Mouse (Mus musculus): ENCODE data around the gene Clrn2. TPM values are rescaled to one million over a fixed set of nuclear protein-coding genes. Genes with fewer than 3 reads are reported as not detected.
A peak's percentile ranks its signal among the peaks of the same experiment; 100 is the strongest.

Clrn2 gene
- polyA plus RNA-seq, 1 experiment from 2014 or later: not detected

DNA sequence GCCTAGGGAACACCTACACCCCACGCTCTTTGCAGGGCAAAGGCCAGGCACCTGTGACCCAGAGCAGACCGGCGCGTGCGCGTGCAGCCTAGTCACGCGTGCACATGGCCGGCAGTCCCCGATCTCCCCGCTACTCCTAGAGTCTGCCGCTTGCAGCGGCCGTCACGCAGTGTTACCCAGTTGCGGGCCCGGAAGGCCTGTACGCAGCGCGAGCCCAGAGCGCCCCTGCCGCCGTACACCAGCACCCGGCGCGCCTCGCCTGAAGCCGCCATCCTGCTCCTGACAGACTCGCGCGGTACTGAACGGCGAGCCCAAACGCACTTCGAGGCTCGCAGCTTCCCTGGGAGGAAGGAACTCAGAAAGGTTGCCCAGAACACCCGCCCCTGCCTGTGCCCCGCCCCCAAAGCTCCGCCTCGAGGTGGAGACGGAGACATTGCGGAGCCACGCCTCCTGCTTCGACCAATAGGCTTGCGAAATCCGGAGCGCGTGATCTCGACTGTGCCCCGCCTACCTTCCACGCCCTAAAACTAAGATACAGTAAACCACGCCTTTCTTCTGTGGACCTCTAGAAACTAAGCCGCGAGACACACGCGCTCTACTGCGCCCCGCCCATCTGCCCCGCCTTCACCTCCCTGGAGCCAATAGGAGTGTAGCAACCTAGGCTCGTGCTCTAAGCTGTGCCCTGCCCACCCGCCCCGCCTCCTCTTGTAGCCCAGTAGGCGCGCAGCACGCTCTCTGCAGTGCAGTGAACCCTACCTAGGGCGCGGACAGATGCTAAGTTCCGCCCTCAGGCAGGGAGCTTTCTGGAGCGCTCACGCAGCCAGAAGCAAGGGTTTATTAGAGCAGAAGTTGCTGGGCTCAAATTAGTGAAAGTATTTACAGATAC, 3.5 kb upstream of the Clrn2 start, which contains the start of gene Qdpr:
TSS of gene Qdpr (minus strand) at position 406 of the 886 bp plus-strand sequence.
- Histone ChIP-seq H3K27ac (peak within 1 kb of the TSS; percentile 90), H3K36me3 (ENCODE audit: insufficient read depth, low read length) (no peaks in the 10 kb centered on the region), H3K9me3 (replicated peaks; ENCODE audit: low read length) (no peaks in the 10 kb centered on the region), H3K4me1 (replicated peaks; ENCODE audit: insufficient read depth, low read length) (peaks cover 10% of the 10 kb centered on the region; the same call in 1 of the 2 replicates), H3K4me2 (ENCODE audit: low read length) (peak within 1 kb of the TSS; percentile 78), H3K9ac (ENCODE audit: low read depth, low read length) (peak within 1 kb of the TSS; percentile 77), H3K27me3 (ENCODE audit: insufficient read depth, low read length) (no peaks in the 10 kb centered on the region), H3K4me3 (replicated peaks; ENCODE audit: low read depth, low read length) (peak within 1 kb of the TSS; percentile 65)
- under 1% methylated on average over 70 of the region's 70 CpGs for WGBS
- TF ChIP-seq CTCF (IDR thresholded peaks at IDR 0.05; ENCODE audit: low read depth): peak; percentile 22; the same call in 1 of the 2 replicates
- peak; percentile 100 for DNase-seq (ENCODE audit: low spot score)
- peak; percentile 99 for ATAC-seq (replicated peaks; ENCODE audit: low FRiP score, low read depth)

DNA sequence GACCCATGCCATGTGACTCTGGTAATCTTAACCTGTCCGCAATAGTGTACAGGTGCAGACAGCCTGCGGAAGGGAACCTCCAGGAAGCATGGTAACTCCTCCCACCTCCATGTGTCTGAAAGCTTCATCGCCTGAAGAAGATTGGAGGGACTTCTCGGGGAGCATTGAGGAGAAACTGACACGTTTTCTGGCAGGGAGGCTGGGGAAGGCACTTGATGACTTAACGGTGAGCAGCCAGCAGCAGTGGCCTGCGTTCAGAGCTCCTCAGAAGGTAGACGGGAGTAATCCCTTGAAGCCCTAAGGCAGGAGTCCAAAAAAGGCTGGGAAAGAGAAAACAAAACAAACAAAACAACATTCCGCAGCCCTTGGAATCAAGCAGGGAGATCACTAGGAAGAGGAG, 905 bp downstream of the Clrn2 start:
- no peak for DNase-seq (ENCODE audit: low spot score)
- Histone ChIP-seq H3K36me3 (ENCODE audit: insufficient read depth, low read length) (no peaks in the 10 kb centered on the region), H3K27me3 (ENCODE audit: insufficient read depth, low read length) (no peaks in the 10 kb centered on the region), H3K4me1 (replicated peaks; ENCODE audit: insufficient read depth, low read length) (no peaks in the 10 kb centered on the region), H3K9ac (ENCODE audit: low read depth, low read length) (no peak overlapping the region), H3K27ac (no peak overlapping the region), H3K4me2 (ENCODE audit: low read length) (no peak overlapping the region), H3K4me3 (replicated peaks; ENCODE audit: low read depth, low read length) (no peak overlapping the region), H3K9me3 (replicated peaks; ENCODE audit: low read length) (no peaks in the 10 kb centered on the region)
- no peak for TF ChIP-seq CTCF (IDR thresholded peaks at IDR 0.05; ENCODE audit: low read depth)
- WGBS: 37% methylated on average over 9 of the region's 9 CpGs
- ATAC-seq (replicated peaks; ENCODE audit: low FRiP score, low read depth): no peak

DNA sequence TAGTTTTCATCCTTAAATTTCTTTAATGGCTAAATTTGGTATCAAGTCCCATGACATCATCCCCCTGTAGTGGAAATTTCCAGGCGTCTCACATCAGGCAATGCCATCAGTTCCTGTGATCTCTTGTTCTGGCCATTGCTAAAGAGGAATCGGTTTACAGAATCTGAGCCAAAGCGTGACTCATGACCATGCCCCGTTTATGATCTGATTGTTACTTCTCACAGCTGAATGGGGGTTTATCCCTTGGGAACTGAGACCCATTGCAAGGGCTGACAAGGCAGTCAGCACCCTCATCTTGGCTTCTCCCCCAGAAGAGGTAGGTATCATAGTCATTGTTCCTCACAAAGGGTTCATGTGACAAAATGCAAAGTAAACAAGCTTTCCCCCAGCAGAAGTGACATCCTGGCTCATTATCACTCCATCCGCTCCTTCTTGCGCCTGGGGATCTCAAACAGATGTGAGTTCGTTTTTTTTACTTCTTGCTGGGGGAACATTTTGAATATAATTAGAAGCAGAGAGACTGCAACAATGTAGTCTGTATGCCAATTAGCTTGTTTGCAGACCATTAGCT, 19.4 kb downstream of the Clrn2 start:
- Histone ChIP-seq H3K9ac (ENCODE audit: low read depth, low read length) (no peak overlapping the region), H3K4me2 (ENCODE audit: low read length) (no peak overlapping the region), H3K4me3 (replicated peaks; ENCODE audit: low read depth, low read length) (no peak overlapping the region), H3K27me3 (ENCODE audit: insufficient read depth, low read length) (no peaks in the 10 kb centered on the region), H3K4me1 (replicated peaks; ENCODE audit: insufficient read depth, low read length) (no peaks in the 10 kb centered on the region), H3K36me3 (ENCODE audit: insufficient read depth, low read length) (no peaks in the 10 kb centered on the region), H3K27ac (no peak overlapping the region), H3K9me3 (replicated peaks; ENCODE audit: low read length) (no peaks in the 10 kb centered on the region)
- ATAC-seq (replicated peaks; ENCODE audit: low FRiP score, low read depth): no peak
- no peak for TF ChIP-seq CTCF (IDR thresholded peaks at IDR 0.05; ENCODE audit: low read depth)
- no peak for DNase-seq (ENCODE audit: low spot score)
- WGBS: 31% methylated on average over 7 of the region's 7 CpGs

DNA sequence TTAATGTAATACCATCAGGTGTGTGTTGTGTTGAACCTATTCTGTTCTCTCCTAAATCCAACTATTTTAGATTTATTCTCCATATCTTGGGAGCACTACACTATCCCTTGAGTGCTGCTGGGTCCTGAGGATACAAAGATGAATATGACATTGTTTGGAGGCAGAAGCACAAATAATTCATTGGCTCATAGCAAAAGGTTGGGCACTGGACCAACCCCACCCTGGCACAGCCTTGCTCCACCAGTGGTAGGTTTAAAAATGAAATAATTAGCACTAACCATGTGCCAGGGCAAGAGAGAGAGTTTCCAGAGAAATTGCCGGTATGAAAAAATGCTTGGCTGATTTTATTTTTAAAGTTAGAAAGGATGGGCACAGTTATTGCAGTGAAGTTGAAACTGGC, 20.0 kb downstream of the Clrn2 start:
- no peak for DNase-seq (ENCODE audit: low spot score)

DNA sequence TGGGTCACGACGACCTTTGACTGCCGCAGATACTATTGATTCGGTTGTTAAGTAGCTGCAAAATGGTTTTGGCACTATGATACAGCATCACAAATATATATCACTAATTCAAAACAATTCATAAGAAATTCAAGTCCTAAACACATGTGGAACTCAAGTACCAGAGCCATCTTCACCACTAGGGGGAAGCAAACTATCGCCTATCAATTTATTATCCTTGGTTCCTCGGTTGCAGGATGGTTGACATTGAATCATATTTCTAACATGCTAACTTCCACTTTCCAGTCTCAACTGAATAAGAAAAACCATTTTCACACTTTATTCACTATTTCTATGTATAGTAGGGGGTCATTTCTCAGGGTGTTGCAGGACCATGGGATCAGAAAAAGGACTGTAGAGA, 20.7 kb downstream of the Clrn2 start:
- DNase-seq (ENCODE audit: low spot score): peak; percentile 91
- no peak overlapping the region for H3K4me2 ChIP-seq (ENCODE audit: low read length)
- peak; percentile 98 for TF ChIP-seq CTCF (IDR thresholded peaks at IDR 0.05; ENCODE audit: low read depth)
- no peaks in the 10 kb centered on the region for H3K4me1 ChIP-seq (replicated peaks; ENCODE audit: insufficient read depth, low read length)
- no peaks in the 10 kb centered on the region for H3K27me3 ChIP-seq (ENCODE audit: insufficient read depth, low read length)
- H3K4me3 ChIP-seq (replicated peaks; ENCODE audit: low read depth, low read length): no peak overlapping the region
- H3K36me3 ChIP-seq (ENCODE audit: insufficient read depth, low read length): no peaks in the 10 kb centered on the region
- no peak overlapping the region for H3K9ac ChIP-seq (ENCODE audit: low read depth, low read length)
- no peak for ATAC-seq (replicated peaks; ENCODE audit: low FRiP score, low read depth)
- H3K9me3 ChIP-seq (replicated peaks; ENCODE audit: low read length): no peaks in the 10 kb centered on the region
- H3K27ac ChIP-seq: no peak overlapping the region
- WGBS: 29% methylated on average over 6 of the region's 6 CpGs

More for the DNA sequence above, 20.0 kb downstream of the Clrn2 start:
- H3K27ac ChIP-seq: no peak overlapping the region
- H3K36me3 ChIP-seq (ENCODE audit: insufficient read depth, low read length): no peaks in the 10 kb centered on the region
- no peaks in the 10 kb centered on the region for H3K9me3 ChIP-seq (replicated peaks; ENCODE audit: low read length)
- H3K27me3 ChIP-seq (ENCODE audit: insufficient read depth, low read length): no peaks in the 10 kb centered on the region
- ATAC-seq (replicated peaks; ENCODE audit: low FRiP score, low read depth): no peak
- no peak for TF ChIP-seq CTCF (IDR thresholded peaks at IDR 0.05; ENCODE audit: low read depth)
- WGBS: 62% methylated on average over 1 of the region's 1 CpGs
- H3K4me1 ChIP-seq (replicated peaks; ENCODE audit: insufficient read depth, low read length): no peaks in the 10 kb centered on the region
- no peak overlapping the region for H3K4me2 ChIP-seq (ENCODE audit: low read length)
- no peak overlapping the region for H3K9ac ChIP-seq (ENCODE audit: low read depth, low read length)
- no peak overlapping the region for H3K4me3 ChIP-seq (replicated peaks; ENCODE audit: low read depth, low read length)

DNA sequence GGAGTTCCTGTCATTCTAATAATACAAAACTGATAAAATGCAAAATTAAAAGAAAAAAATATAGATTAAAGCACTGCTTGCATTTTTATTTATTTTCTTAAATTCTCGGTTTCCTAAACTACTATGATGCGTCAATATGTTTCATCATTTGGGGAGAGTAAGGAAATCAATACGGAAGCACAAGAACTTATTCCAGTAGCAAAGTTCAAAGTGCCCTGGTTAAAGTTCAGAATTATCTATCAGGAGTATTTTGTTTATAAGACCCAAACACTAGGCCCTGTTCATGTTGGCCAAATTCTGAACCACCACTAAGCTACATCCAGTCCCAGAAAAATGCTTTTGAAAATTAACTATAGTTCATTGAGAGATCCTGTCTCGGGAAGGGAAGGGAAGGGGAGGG, 21.2 kb downstream of the Clrn2 start:
- Histone ChIP-seq H3K4me2 (ENCODE audit: low read length) (no peak overlapping the region), H3K36me3 (ENCODE audit: insufficient read depth, low read length) (no peaks in the 10 kb centered on the region), H3K27ac (no peak overlapping the region), H3K4me3 (replicated peaks; ENCODE audit: low read depth, low read length) (no peak overlapping the region), H3K27me3 (ENCODE audit: insufficient read depth, low read length) (no peaks in the 10 kb centered on the region), H3K9ac (ENCODE audit: low read depth, low read length) (no peak overlapping the region), H3K4me1 (replicated peaks; ENCODE audit: insufficient read depth, low read length) (no peaks in the 10 kb centered on the region), H3K9me3 (replicated peaks; ENCODE audit: low read length) (no peaks in the 10 kb centered on the region)
- TF ChIP-seq CTCF (IDR thresholded peaks at IDR 0.05; ENCODE audit: low read depth): no peak
- 61% methylated on average over 4 of the region's 4 CpGs for WGBS
- no peak for ATAC-seq (replicated peaks; ENCODE audit: low FRiP score, low read depth)
- no peak for DNase-seq (ENCODE audit: low spot score)
